Mouse (Mus musculus): ENCODE results near the gene Cdh13.

The Cdh13 gene

DNA sequence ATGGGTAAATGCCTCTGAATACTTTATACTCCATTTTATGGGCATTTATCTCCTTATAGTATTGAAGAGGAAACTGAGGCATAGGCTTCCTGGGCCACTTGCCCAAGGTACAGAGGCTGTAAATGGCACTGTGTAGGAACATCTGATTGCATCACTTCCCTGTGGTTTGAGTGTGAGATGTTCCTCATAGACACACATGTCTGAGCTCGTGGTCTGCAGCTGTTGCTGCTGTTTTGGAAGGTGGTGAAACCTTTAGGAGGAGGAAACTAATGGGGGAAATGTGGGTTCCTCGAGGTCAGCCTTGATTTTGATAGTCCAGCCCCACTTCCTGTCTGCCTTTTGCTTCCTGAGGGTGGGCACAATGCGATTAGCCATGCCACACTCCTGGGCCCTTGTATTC lies 105.9 kb downstream of the Cdh13 start:
- DNase-seq: no peak

DNA sequence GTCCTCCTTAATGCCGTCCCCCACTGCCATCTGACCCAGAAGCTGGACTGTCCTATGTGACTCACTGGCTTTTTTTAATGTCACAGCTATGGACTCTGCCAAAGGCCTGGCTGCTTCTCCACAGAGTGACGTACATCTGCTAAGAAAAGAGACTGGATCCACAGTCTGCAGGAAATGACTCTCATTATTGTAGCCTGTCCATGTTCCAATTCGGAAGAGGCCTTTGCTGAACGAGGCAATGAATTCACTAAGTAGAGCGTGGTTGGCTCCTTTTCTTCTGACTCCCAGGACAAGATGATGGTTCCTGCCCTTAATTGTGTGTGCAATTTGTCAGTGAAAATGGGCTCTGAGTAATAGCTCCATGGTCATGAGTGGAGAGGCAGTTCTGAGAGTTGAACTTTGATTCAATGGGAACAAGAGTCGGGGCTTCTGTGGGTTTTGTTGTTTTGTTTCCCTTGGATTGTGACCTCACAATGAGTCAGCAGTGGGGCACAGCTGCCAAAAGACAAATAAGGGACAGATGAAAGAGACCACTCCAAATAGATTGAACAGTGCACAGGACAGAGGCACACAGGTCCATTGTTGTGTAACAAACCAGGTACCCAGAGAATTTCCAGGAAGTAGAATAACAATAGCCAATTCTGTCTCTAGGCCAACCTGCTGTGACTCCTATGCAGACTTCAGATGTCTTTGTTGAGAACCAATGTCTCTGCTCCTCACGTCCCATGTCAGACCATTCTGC lies 110.5 kb downstream of the Cdh13 start:
- DNase-seq: peak; percentile 23

GRCm38 (mm10) chr8:118395178-118395577 lies 111.6 kb downstream of the Cdh13 start:
- DNase-seq: no peak

DNA sequence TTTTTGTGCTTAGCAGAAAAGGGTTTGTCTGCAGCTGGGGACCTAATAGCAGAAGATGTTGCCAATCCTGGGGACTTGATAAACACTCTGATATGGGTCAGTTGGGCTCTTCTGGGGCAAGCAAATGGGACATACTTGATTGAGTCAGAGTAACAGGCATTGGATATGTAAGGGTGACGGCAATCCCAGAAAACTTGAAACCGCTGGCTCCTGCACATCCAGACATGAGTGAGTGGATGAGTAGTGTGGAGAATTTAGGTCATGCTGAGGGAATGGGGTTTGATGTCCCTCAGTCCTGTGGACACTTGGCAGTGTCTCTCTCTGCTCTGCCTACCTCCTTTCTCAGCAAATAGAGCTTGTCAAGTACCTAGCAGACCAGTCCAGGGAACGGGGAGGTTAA lies 121.3 kb downstream of the Cdh13 start:
- no peak for DNase-seq

DNA sequence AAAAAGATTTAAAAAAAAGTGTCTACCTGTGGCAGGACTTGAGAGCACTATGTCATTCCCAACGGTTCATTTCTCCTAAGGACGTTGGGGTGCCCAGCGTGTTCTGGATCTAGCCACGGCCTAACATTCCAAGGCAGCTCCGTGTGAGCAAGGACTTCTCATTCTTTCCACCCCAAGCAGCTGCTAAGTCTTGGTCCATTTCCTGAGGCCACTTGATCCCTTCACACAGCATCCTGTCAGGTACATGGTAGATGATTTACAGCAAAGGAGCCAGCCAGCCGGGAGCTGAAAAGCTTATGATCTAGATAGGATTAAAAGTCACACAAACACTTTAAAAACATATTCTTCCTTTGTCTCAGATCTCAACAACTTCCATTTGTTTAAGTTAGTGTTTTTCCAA lies 123.8 kb downstream of the Cdh13 start:
- DNase-seq: no peak

GRCm38 (mm10) chr8:118409396-118409795 lies 125.9 kb downstream of the Cdh13 start:
- no peak for DNase-seq

DNA sequence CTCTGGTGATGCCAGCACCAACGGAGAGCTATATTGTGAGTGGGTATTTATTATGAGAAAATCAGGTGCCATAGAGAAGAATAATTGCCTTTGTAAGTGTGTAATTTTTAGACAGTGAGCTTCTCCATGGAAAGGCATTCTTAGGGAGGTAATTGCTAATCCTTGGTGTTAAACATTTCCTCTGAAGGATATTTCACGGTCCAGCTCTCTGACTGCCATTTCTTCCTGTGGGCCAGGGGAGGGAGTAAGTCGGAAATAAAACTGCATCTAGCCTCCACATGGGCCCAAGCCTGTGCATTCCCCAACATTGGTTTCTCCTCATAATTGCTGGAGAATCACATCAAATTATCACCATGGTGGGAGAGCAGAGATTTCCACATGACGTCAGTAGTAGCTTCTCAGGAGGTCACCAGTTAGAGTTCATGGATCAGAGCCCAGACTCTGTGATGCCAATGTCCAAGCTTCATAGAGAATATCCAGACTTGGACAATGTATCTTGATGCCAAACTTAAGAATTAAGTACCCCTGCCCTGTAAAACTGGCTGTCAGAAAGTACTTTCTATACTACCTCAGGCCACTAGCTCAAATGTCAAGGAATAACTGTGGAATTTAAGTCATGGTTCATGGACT lies 126.9 kb downstream of the Cdh13 start:
- no peak for DNase-seq

- DNase-seq: no peak
Measured at GRCm38 (mm10) chr8:118415672-118416071, 132.1 kb downstream of the Cdh13 start.

DNA sequence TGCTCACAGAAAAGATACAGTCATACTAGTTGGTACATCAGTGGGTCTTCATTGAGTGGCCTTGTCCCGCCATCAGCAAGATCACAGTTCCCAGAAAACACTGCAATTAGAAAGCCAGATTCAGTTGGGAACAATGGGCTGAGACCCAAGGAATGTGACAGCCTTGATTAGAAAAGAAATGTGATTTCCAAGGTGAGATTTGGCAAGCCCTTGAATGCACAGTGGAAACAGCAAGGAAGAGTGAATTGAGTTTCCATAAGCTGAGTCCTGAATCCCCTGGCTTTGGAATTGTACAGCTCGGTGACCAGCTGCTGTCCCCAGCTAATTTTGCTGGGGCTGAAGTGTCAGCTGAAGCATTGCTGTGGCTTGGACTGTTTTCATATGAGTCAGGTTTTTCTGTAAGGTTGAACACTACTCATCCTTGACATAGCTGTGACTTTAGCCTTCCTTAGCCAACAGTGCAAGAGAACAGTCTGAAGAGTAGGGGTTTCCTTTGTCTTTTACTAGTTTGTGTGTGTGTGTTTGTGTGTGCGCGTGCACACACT lies 133.3 kb downstream of the Cdh13 start:
- DNase-seq: no peak

GRCm38 (mm10) chr8:118422624-118423023 lies 139.1 kb downstream of the Cdh13 start:
- DNase-seq: no peak

DNA sequence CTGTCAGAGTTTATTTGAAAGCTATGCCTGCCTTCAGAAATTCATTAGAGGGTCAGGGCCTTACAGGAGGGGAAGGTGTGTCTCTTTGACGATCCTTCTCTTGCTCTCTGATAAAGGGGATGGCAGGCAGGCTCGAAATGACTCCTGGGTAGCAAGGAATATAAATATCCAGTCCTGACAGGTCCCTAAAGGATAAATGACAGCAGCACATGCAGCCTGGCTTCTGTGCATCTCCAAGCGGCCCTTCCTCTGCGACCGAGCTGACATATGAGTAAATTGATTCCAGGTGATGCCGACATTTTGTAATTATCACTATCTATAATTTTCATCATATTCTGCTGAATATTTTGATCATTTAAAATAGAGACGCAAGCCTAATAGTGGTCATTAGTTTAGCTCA lies 145.4 kb downstream of the Cdh13 start:
- DNase-seq: no peak

GRCm38 (mm10) chr8:118431731-118432440 lies 148.4 kb downstream of the Cdh13 start:
- DNase-seq: no peak

DNA sequence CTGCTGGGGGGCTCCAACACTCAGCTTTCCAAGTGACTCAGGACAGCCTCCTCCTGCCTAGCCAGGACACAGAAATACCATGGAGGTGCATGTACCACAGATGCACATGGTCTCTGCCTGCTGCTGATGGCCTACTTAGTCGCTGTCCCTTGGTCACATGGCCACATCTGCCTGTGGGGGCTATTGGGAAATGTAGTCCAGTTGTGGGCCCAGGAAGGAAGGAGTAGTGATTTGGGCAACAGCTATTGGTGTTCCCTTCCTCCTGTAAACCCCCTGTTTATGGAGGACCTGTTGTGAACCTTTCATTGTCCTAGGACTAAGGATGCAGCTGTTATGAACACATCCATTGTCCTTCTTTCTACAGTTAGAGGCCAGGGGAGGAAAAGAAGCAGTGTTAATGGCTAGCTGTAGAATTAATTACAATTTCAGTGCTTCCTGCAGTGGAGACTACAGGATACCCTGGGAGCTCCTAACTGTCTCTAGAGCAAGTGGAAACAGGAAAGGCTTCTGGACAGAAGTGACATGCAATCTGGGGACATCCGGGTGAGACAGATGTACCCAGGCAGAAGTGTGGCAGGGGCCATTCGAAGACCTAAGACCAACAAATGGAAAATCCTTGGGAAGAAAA lies 150.1 kb downstream of the Cdh13 start:
- DNase-seq: no peak

DNA sequence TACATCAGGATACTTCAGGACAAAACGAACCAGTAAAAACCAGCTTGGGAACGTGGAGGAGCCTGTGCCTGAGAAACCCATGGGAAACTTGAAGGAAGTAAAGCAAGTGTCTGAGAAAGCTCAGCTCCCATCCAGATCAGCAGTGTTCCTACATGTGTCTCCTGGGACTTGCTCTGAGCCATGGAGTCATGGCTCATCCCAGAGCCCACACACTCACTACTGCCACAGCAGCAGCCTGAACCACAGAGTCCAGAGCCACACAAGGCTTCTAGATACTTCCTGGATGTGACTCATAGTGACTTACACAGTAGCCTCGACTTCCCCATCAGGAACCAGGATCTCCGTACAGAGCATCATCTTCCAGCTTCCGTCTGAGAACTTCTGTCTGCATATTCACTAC lies 153.2 kb downstream of the Cdh13 start:
- no peak for DNase-seq

DNA sequence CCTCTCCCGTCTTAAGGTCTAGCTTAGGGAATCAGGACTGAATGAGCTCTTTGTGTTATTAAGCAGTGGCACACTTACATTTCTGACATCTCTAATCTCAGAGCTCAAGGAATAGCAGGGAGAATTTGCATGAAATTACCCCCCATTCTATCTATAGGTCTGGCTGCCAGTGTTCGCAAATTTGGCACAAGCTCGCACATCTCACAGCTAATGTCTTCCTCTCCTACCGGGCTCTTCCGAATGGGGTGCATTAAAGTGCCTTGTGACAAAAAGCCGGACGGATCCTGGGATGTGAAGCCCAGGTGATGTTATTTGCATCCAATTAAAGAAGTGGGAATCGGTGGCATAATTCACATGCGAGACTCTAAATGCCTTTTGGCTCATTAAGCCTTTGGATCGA lies 153.6 kb downstream of the Cdh13 start:
- peak; percentile 9 for DNase-seq

DNA sequence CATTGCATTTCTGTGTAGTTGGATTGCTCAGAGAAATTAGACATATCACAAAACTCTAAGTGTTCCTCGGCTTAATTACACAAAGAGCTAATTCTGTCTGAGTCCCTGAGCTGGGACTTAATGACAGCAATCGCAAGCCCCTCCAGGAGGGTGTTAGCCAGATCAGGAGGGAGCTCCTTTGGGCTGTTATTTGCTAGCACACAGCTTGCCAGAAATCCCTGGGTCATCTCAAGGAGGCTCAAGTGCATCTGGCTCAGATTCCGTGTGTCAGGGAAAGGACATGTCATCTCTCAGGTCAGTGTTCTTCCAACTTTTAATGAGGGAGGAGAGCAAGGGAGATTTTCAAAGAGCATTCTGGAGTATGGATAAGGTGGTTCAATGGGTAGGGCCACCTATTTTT lies 154.3 kb downstream of the Cdh13 start:
- DNase-seq: no peak

DNA sequence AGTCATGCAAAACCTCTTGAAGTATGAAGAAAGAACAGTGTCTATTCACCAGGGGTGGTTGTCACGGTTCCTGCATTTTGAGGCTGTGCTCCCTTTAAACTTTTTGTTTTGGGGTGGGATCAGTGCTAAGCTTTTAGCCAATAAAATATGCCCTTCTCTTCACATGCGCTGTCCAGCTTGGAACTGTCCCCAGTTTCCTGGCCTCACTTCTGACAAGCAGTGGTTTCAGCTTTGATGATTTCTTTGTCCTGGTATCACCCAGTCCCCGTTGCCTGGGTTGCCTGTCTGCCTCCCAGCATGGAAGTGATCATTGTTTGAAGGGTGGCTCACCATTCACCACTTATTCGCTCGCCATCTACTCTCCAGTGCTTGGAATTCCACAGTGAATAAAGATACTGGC lies 156.3 kb downstream of the Cdh13 start:
- DNase-seq: no peak

GRCm38 (mm10) chr8:118443361-118443760 lies 159.8 kb downstream of the Cdh13 start:
- peak; percentile 14 for DNase-seq

GRCm38 (mm10) chr8:118444651-118445207 lies 161.2 kb downstream of the Cdh13 start:
- DNase-seq: no peak

DNA sequence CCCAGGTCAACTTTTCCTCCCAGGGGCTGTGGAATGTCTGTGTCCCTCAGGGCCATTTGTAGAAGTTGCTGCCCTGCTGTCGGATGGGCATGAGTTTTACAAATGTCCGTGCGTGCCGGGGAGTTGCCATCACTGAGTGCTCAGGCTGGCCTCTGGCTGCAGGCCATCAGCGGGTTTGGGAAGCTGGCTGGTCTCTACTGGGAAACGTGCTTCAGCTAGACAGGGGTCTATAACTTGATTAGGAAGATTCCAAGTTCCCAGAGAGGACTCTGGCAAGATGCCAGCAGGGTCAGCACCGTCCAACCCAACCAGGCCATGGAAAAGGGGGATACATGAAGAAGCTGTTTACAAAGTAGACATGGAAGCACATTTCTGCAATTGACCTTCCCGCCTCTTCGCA lies 163.0 kb downstream of the Cdh13 start:
- DNase-seq: no peak

GRCm38 (mm10) chr8:118448011-118448410 lies 164.5 kb downstream of the Cdh13 start:
- no peak for DNase-seq

DNA sequence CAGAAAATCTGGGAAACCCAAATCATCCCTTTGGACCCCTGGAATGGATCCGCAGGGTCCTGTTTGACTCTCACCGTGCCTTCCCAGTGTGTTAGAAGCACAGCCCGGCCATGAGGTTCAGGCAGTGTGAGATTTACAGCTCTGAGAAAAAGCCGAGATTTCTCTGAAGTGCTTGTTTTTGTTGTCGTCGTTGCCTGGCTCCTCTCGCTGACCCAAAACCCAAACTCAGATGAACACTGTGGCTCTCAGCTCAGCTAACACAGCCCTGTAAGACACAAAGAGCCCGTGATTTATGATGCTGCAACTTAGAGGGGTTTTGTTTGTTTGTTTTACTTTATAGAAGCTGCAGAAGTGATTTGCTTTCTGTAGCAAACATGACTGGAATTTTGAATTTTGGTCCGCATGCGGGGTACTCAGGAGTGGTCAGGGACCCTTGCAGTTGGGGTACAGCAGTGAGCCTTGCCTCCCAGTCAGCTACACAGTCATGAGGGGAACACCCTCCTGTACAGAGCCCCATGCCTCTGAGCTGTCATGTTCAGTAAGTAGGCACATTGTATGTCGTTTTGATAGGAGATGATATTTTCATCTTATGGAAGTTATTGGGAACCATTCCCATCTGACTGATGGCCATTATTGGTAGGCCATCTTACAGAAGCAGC lies 169.0 kb downstream of the Cdh13 start:
- no peak for DNase-seq
